Mouse (Mus musculus) adipose tissue, adult 10 weeks (tissue): ENCODE results near the gene Acot10. TPM values are rescaled to one million over a fixed set of nuclear protein-coding genes. Genes with fewer than 3 reads are reported as not detected.

Experiments
- polyA plus RNA-seq: library from polyadenylated mRNA; stranded (reverse); fragments of 350-450 nt; fragmentation: Illumina TruSeq; extraction: RNeasy Lipid Tissue Mini Kit (QIAGEN cat#74804); gene quantifications from one replicate; pipeline ENCODE4 v1.2.3, GENCODE M21; 2014; ENCODE audit warnings: low read depth, low replicate concordance

Gene Acot10
- polyA plus RNA-seq: 0.79 TPM

DNA sequence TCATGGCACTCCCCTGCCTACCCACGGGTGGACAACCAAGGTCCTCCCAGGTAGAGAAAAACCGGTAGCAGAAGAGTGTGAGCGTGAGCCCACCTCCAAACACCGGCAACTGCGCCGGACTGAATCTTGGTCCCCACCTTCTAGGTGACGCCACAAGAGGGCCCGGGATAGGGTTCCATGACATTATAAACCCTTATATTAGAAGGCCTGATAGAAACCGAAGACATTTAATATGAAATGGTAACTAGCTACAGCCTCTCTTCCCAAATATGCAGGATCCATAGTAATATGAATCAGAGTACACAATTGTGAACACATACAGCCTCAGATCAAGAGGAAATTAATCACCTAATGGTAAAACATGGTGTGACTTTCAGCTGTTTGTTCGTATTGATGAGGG lies at the start of gene Acot10:
Gene Acot10 (minus strand): TSS at position 101 of the 400 bp plus-strand sequence.

Other genes with a start within 250 kb of the Acot10 start
- gene Cdh12, start 217.5 kb downstream of the Acot10 start, polyA plus RNA-seq: 0.05 TPM